Mouse (Mus musculus): Measurements from ENCODE around the gene Ggps1. TPM values are rescaled to one million over a fixed set of nuclear protein-coding genes. Genes with fewer than 3 reads are reported as not detected.

Gene Ggps1
- polyA plus RNA-seq, 1 experiment from 2014 or later, result 46.5 TPM

- Histone ChIP-seq H3K9me3 (ENCODE audit: control insufficient read depth, low read length) (no peaks in the 10 kb centered on the region), H3K4me1 (ENCODE audit: control insufficient read depth in 2 of 2, insufficient read depth in 2 of 2, low read length in 2 of 2) (no peaks in the 10 kb centered on the region), H3K4me2 (ENCODE audit: low read length) (no peak overlapping the region), H3K4me3 (ENCODE audit: control insufficient read depth in 1 of 2, insufficient read depth in 1 of 2, low read depth in 1 of 2, low read length in 2 of 2) (no peak overlapping the region), H3K36me3 (ENCODE audit: control insufficient read depth, insufficient read depth, low read length) (peaks cover 35% of the 10 kb centered on the region), H3K9ac (ENCODE audit: low read length) (no peak overlapping the region), H3K27me3 (ENCODE audit: control insufficient read depth, insufficient read depth, low read length) (no peaks in the 10 kb centered on the region), H3K27ac (replicated peaks in 1 of 2; ENCODE audit: control insufficient read depth in 1 of 2, insufficient read depth in 1 of 2, low read depth in 2 of 2, low read length in 2 of 2) (no peak overlapping the region)
- WGBS, result 94% methylated on average over 3 of the region's 3 CpGs
- ATAC-seq (ENCODE audit: insufficient number of reproducible peaks, insufficient read depth, low FRiP score, low read depth), result no peak
Observed at GRCm38 (mm10) chr13:14018852-14019251, 44.4 kb downstream of the Ggps1 start.

DNA sequence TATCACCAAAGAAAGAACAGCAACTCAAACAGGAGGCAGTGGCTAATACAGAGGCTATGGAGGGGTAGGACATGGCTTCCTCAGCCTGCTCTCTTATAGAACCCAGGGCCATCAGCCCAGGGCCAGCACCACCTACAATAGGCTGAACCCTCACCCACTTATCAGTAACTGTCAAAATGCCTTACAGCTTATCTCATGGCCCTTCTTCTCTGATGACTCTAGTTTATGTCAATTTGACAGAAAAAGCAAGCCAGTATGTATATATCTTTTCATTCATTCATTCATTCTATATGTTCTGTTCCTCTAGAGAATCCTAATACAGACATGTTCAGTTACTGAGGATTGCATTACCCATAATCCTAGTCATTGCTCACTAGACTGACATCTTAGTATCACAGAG is 45.0 kb downstream of the Ggps1 start:
- Histone ChIP-seq H3K4me2 (ENCODE audit: low read length) (no peak overlapping the region), H3K9ac (ENCODE audit: low read length) (no peak overlapping the region), H3K4me3 (ENCODE audit: control insufficient read depth in 1 of 2, insufficient read depth in 1 of 2, low read depth in 1 of 2, low read length in 2 of 2) (no peak overlapping the region), H3K4me1 (ENCODE audit: control insufficient read depth in 2 of 2, insufficient read depth in 2 of 2, low read length in 2 of 2) (no peaks in the 10 kb centered on the region), H3K36me3 (ENCODE audit: control insufficient read depth, insufficient read depth, low read length) (peaks cover 40% of the 10 kb centered on the region), H3K27ac (replicated peaks in 1 of 2; ENCODE audit: control insufficient read depth in 1 of 2, insufficient read depth in 1 of 2, low read depth in 2 of 2, low read length in 2 of 2) (no peak overlapping the region), H3K27me3 (ENCODE audit: control insufficient read depth, insufficient read depth, low read length) (no peaks in the 10 kb centered on the region), H3K9me3 (ENCODE audit: control insufficient read depth, low read length) (no peaks in the 10 kb centered on the region)
- no peak for ATAC-seq (ENCODE audit: insufficient number of reproducible peaks, insufficient read depth, low FRiP score, low read depth)

DNA sequence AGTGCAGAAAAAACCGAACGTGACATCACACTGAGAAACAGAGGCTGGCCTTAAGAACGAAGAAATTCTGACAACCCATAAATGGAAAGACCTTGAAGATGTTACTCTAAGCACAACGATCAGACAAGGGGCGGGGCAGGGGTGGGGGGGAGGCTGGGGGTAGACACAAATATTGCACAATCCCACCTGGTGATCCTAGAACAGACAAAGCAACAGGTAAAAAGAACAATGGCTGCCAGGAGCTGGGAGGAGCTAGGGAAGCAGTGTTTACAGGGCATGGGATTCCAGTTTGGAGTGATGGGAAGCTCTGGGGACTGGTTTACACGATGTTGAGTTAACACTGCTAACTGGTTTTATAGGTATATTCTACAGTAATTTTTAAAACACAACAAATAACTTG is 47.7 kb downstream of the Ggps1 start:
- no peak for ATAC-seq (ENCODE audit: insufficient number of reproducible peaks, insufficient read depth, low FRiP score, low read depth)
- Histone ChIP-seq H3K4me2 (ENCODE audit: low read length) (no peak overlapping the region), H3K9ac (ENCODE audit: low read length) (no peak overlapping the region), H3K9me3 (ENCODE audit: control insufficient read depth, low read length) (no peaks in the 10 kb centered on the region), H3K4me1 (ENCODE audit: control insufficient read depth in 2 of 2, insufficient read depth in 2 of 2, low read length in 2 of 2) (no peaks in the 10 kb centered on the region), H3K27ac (replicated peaks in 1 of 2; ENCODE audit: control insufficient read depth in 1 of 2, insufficient read depth in 1 of 2, low read depth in 2 of 2, low read length in 2 of 2) (no peak overlapping the region), H3K4me3 (ENCODE audit: control insufficient read depth in 1 of 2, insufficient read depth in 1 of 2, low read depth in 1 of 2, low read length in 2 of 2) (no peak overlapping the region), H3K27me3 (ENCODE audit: control insufficient read depth, insufficient read depth, low read length) (no peaks in the 10 kb centered on the region), H3K36me3 (ENCODE audit: control insufficient read depth, insufficient read depth, low read length) (peaks cover 61% of the 10 kb centered on the region)
- WGBS, result 87% methylated on average over 6 of the region's 6 CpGs

- no peaks in the 10 kb centered on the region for H3K9me3 ChIP-seq (ENCODE audit: control insufficient read depth, low read length)
- no peaks in the 10 kb centered on the region for H3K27me3 ChIP-seq (ENCODE audit: control insufficient read depth, insufficient read depth, low read length)
- ATAC-seq (ENCODE audit: insufficient number of reproducible peaks, insufficient read depth, low FRiP score, low read depth), result no peak
- peaks cover 66% of the 10 kb centered on the region for H3K36me3 ChIP-seq (ENCODE audit: control insufficient read depth, insufficient read depth, low read length)
- H3K9ac ChIP-seq (ENCODE audit: low read length), result no peak overlapping the region
- H3K4me2 ChIP-seq (ENCODE audit: low read length), result no peak overlapping the region
- no peak overlapping the region for H3K27ac ChIP-seq (replicated peaks in 1 of 2; ENCODE audit: control insufficient read depth in 1 of 2, insufficient read depth in 1 of 2, low read depth in 2 of 2, low read length in 2 of 2)
- 91% methylated on average over 4 of the region's 4 CpGs for WGBS
- no peak overlapping the region for H3K4me3 ChIP-seq (ENCODE audit: control insufficient read depth in 1 of 2, insufficient read depth in 1 of 2, low read depth in 1 of 2, low read length in 2 of 2)
- H3K4me1 ChIP-seq (ENCODE audit: control insufficient read depth in 2 of 2, insufficient read depth in 2 of 2, low read length in 2 of 2), result no peaks in the 10 kb centered on the region
Observed at GRCm38 (mm10) chr13:14014540-14014939, 48.7 kb downstream of the Ggps1 start.

GRCm38 (mm10) chr13:14014001-14014400 is 49.3 kb downstream of the Ggps1 start:
- Histone ChIP-seq H3K27ac (replicated peaks in 1 of 2; ENCODE audit: control insufficient read depth in 1 of 2, insufficient read depth in 1 of 2, low read depth in 2 of 2, low read length in 2 of 2) (no peak overlapping the region), H3K9me3 (ENCODE audit: control insufficient read depth, low read length) (no peaks in the 10 kb centered on the region), H3K4me2 (ENCODE audit: low read length) (no peak overlapping the region), H3K4me3 (ENCODE audit: control insufficient read depth in 1 of 2, insufficient read depth in 1 of 2, low read depth in 1 of 2, low read length in 2 of 2) (no peak overlapping the region), H3K36me3 (ENCODE audit: control insufficient read depth, insufficient read depth, low read length) (peaks cover 68% of the 10 kb centered on the region), H3K4me1 (ENCODE audit: control insufficient read depth in 2 of 2, insufficient read depth in 2 of 2, low read length in 2 of 2) (no peaks in the 10 kb centered on the region), H3K27me3 (ENCODE audit: control insufficient read depth, insufficient read depth, low read length) (no peaks in the 10 kb centered on the region), H3K9ac (ENCODE audit: low read length) (no peak overlapping the region)
- no peak for ATAC-seq (ENCODE audit: insufficient number of reproducible peaks, insufficient read depth, low FRiP score, low read depth)
- WGBS, result 92% methylated on average over 2 of the region's 2 CpGs

- H3K4me2 ChIP-seq (ENCODE audit: low read length), result no peak overlapping the region
- no peak overlapping the region for H3K9ac ChIP-seq (ENCODE audit: low read length)
- no peaks in the 10 kb centered on the region for H3K4me1 ChIP-seq (ENCODE audit: control insufficient read depth in 2 of 2, insufficient read depth in 2 of 2, low read length in 2 of 2)
- no peaks in the 10 kb centered on the region for H3K9me3 ChIP-seq (ENCODE audit: control insufficient read depth, low read length)
- H3K36me3 ChIP-seq (ENCODE audit: control insufficient read depth, insufficient read depth, low read length), result peaks cover 68% of the 10 kb centered on the region
- no peaks in the 10 kb centered on the region for H3K27me3 ChIP-seq (ENCODE audit: control insufficient read depth, insufficient read depth, low read length)
- 89% methylated on average over 4 of the region's 4 CpGs for WGBS
- H3K4me3 ChIP-seq (ENCODE audit: control insufficient read depth in 1 of 2, insufficient read depth in 1 of 2, low read depth in 1 of 2, low read length in 2 of 2), result no peak overlapping the region
- no peak overlapping the region for H3K27ac ChIP-seq (replicated peaks in 1 of 2; ENCODE audit: control insufficient read depth in 1 of 2, insufficient read depth in 1 of 2, low read depth in 2 of 2, low read length in 2 of 2)
- no peak for ATAC-seq (ENCODE audit: insufficient number of reproducible peaks, insufficient read depth, low FRiP score, low read depth)
Observed at GRCm38 (mm10) chr13:14011454-14011995, 51.8 kb downstream of the Ggps1 start.

DNA sequence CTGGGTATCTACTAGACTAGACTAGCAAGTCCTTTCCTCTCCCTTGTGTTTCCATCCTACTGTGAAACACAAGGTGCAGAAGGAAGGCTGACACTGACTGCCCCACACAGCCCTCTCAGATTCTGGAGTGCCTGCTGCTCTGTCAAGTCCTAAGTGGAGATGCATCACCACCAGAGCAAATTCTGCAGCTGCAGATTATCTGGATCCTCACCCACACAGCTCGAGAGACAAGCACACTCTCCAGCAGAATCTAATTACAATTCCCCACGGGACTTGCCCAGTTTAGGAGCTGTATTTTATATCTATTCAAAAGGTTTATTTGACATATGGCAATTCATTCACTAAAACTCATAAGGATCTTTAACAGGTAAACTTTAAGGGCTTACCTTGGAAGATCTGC is 57.2 kb downstream of the Ggps1 start:
- no peak overlapping the region for H3K9ac ChIP-seq (ENCODE audit: low read length)
- 58% methylated on average over 2 of the region's 2 CpGs for WGBS
- ATAC-seq (ENCODE audit: insufficient number of reproducible peaks, insufficient read depth, low FRiP score, low read depth), result no peak
- no peaks in the 10 kb centered on the region for H3K4me1 ChIP-seq (ENCODE audit: control insufficient read depth in 2 of 2, insufficient read depth in 2 of 2, low read length in 2 of 2)
- no peaks in the 10 kb centered on the region for H3K27me3 ChIP-seq (ENCODE audit: control insufficient read depth, insufficient read depth, low read length)
- no peak overlapping the region for H3K4me2 ChIP-seq (ENCODE audit: low read length)
- H3K4me3 ChIP-seq (ENCODE audit: control insufficient read depth in 1 of 2, insufficient read depth in 1 of 2, low read depth in 1 of 2, low read length in 2 of 2), result no peak overlapping the region
- H3K27ac ChIP-seq (replicated peaks in 1 of 2; ENCODE audit: control insufficient read depth in 1 of 2, insufficient read depth in 1 of 2, low read depth in 2 of 2, low read length in 2 of 2), result no peak overlapping the region
- no peaks in the 10 kb centered on the region for H3K9me3 ChIP-seq (ENCODE audit: control insufficient read depth, low read length)
- H3K36me3 ChIP-seq (ENCODE audit: control insufficient read depth, insufficient read depth, low read length), result peaks cover 85% of the 10 kb centered on the region

DNA sequence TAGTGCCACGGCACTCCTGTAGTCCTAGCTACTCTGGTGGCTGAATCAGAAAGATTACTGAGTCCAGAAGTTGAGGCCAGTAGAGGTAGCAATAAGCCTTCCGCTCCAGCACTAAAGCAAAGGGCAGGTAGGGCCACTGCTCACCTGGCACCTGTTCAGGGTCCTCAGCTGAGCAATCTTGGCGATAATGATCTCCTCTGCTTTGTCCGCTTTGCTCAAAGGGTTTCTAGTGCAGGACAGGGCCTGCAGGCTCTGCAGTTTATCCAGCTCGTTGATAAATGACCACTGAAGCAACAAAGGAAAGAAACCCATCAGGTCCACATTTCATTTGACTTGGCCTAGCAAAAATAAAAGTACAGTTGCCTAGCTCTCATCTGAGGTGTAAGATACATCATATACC is 58.3 kb downstream of the Ggps1 start:
- Histone ChIP-seq H3K4me3 (ENCODE audit: control insufficient read depth in 1 of 2, insufficient read depth in 1 of 2, low read depth in 1 of 2, low read length in 2 of 2) (no peak overlapping the region), H3K4me1 (ENCODE audit: control insufficient read depth in 2 of 2, insufficient read depth in 2 of 2, low read length in 2 of 2) (no peaks in the 10 kb centered on the region), H3K36me3 (ENCODE audit: control insufficient read depth, insufficient read depth, low read length) (peaks cover 89% of the 10 kb centered on the region), H3K9me3 (ENCODE audit: control insufficient read depth, low read length) (no peaks in the 10 kb centered on the region), H3K4me2 (ENCODE audit: low read length) (no peak overlapping the region), H3K9ac (ENCODE audit: low read length) (no peak overlapping the region), H3K27me3 (ENCODE audit: control insufficient read depth, insufficient read depth, low read length) (no peaks in the 10 kb centered on the region), H3K27ac (replicated peaks in 1 of 2; ENCODE audit: control insufficient read depth in 1 of 2, insufficient read depth in 1 of 2, low read depth in 2 of 2, low read length in 2 of 2) (no peak overlapping the region)
- ATAC-seq (ENCODE audit: insufficient number of reproducible peaks, insufficient read depth, low FRiP score, low read depth), result no peak
- 88% methylated on average over 5 of the region's 5 CpGs for WGBS
